In genomic region chr10:68064571-68064970, GRCm38 (mm10) we compare ENCODE assay signal across 17 mouse cellular contexts.
DNase-seq lines count a peak whose midpoint lies in the region; ATAC-seq and TF ChIP-seq lines count a peak whose summit lies in the region.
"Had no signal": no experiment of that assay in that cellular context is flagged by ENCODE, and none has a peak within 500 bp of the region (broad histone marks: within the 10 kb centered on the region; RNA-seq: fewer than 3 reads in every experiment).

No protein-coding gene starts in this region.

- ATAC-seq in forebrain, embryonic 15.5 days (replicated peaks), result peak; percentile 55; the same call in 1 of the 2 replicates
- no peak for ATAC-seq in hindbrain, embryonic 15.5 days (ENCODE audit: low FRiP score, low read depth)
- no peak for ATAC-seq in cerebellum, adult (ENCODE audit: insufficient number of reproducible peaks, low FRiP score, low TSS enrichment)

- no peaks in the 10 kb centered on the region for H3K9me3 ChIP-seq in forebrain, embryonic 15.5 days
- no peaks in the 10 kb centered on the region for H3K9me3 ChIP-seq in hindbrain, embryonic 15.5 days
- H3K9me3 ChIP-seq: heart, embryonic 13.5 days; limb, embryonic 15.5 days had no signal

- peak; percentile 19 for DNase-seq in embryo, embryonic 10.5 days (ENCODE audit: low spot score)
- DNase-seq in embryo, embryonic 11 days, result no peak
- DNase-seq in brain, embryonic 14.5 days (ENCODE audit: low read depth), result peak; percentile 75
- no peak for DNase-seq in lung, postnatal 36 days
- no peak for DNase-seq in adrenal gland, adult 2 months
- DNase-seq: cerebellum, adult 18-20 months; kidney, adult 18-20 months; kidney, postnatal 36 days; lung, postnatal 14 days; right cerebral cortex, postnatal 25 days; thymus, postnatal 14 days had no signal

- H3K4me1 ChIP-seq in forebrain, embryonic 15.5 days, result peaks cover 26% of the 10 kb centered on the region
- H3K4me1 ChIP-seq in hindbrain, embryonic 15.5 days (replicated peaks), result peaks cover 24% of the 10 kb centered on the region

- no peaks in the 10 kb centered on the region for H3K36me3 ChIP-seq in forebrain, embryonic 15.5 days
- H3K36me3 ChIP-seq in hindbrain, embryonic 15.5 days, result no peaks in the 10 kb centered on the region
- H3K36me3 ChIP-seq: heart, embryonic 13.5 days; limb, embryonic 15.5 days had no signal

- H3K4me2 ChIP-seq in forebrain, embryonic 15.5 days (replicated peaks), result peak overlapping the region; percentile 28
- peak overlapping the region; percentile 26 for H3K4me2 ChIP-seq in hindbrain, embryonic 15.5 days
- H3K4me2 ChIP-seq: heart, embryonic 13.5 days; limb, embryonic 15.5 days had no signal

- TF ChIP-seq POLR2A in brain, embryonic 14.5 days (IDR thresholded peaks at IDR 0.05; ENCODE audit: borderline replicate concordance, extremely low read depth, insufficient read depth, insufficient read length, poor library complexity, severe bottlenecking), result no peak

- no peak for TF ChIP-seq CTCF in brain, embryonic 14.5 days (IDR thresholded peaks at IDR 0.05; ENCODE audit: borderline replicate concordance, extremely low read depth, insufficient read depth, insufficient read length)

- no peak overlapping the region for H3K9ac ChIP-seq in forebrain, embryonic 15.5 days (replicated peaks)
- H3K9ac ChIP-seq in hindbrain, embryonic 15.5 days, result no peak overlapping the region
- H3K9ac ChIP-seq: heart, embryonic 13.5 days; limb, embryonic 15.5 days had no signal

- no peaks in the 10 kb centered on the region for H3K27me3 ChIP-seq in forebrain, embryonic 15.5 days
- no peaks in the 10 kb centered on the region for H3K27me3 ChIP-seq in hindbrain, embryonic 15.5 days
- H3K27me3 ChIP-seq: CH12.LX; heart, embryonic 13.5 days; limb, embryonic 15.5 days had no signal

- no peak overlapping the region for H3K4me3 ChIP-seq in forebrain, embryonic 15.5 days
- H3K4me3 ChIP-seq in hindbrain, embryonic 15.5 days, result no peak overlapping the region
- H3K4me3 ChIP-seq: heart, embryonic 13.5 days; limb, embryonic 15.5 days had no signal

- H3K27ac ChIP-seq in forebrain, embryonic 15.5 days (replicated peaks), result no peak overlapping the region; the same call in 1 of the 2 replicates
- no peak overlapping the region for H3K27ac ChIP-seq in hindbrain, embryonic 15.5 days (replicated peaks)
- H3K27ac ChIP-seq: heart, embryonic 13.5 days; limb, embryonic 15.5 days had no signal

- 10% methylated on average over 10 of the region's 10 CpGs for WGBS in forebrain, embryonic 15.5 days
- WGBS in hindbrain, embryonic 15.5 days, result 17% methylated on average over 10 of the region's 10 CpGs

Comparison
In these comparisons a context has a peak if more than half of its experiments do, and no peak if none do; other contexts are left out.
1. DNase-seq: peak in embryo, embryonic 10.5 days (single experiment) and brain, embryonic 14.5 days (single experiment); none in embryo, embryonic 11 days (single experiment), lung, postnatal 36 days (single experiment) and adrenal gland, adult 2 months (single experiment).